Mouse (Mus musculus) kidney, adult 2 months (tissue): Measurements from ENCODE around the gene Tekt4.

ENCODE experiments used
- CTCF ChIP-seq: fragments of 200-500 bp; conservative IDR thresholded peaks from 2 replicates; pipeline ENCODE4 v1.5.1; 2011; ENCODE audit warnings: low read depth, mild to moderate bottlenecking, control low read depth, low read length, moderate library complexity, mixed read lengths; ENCODE audit not compliant: insufficient read depth, insufficient read length
- POLR2A ChIP-seq: fragments of 200-500 bp; IDR thresholded peaks from one replicate; pipeline ENCODE4 v1.6.1; 2011; ENCODE audit warnings: low read depth, low read length, control low read depth

- TF ChIP-seq CTCF: no peak
- TF ChIP-seq POLR2A: no peak
These were observed 9.0 kb downstream of the Tekt4 start for GRCm38 (mm10) chr17:25463326-25463945.
